Mouse (Mus musculus) E14TG2a.4 (cell line): ENCODE measurements around the gene Drc7.

ENCODE experiments used
- CTCF ChIP-seq: conservative IDR thresholded peaks from 2 replicates; pipeline ENCODE4 v1.5.1; 2014; ENCODE audit warnings: low read length
- NANOG ChIP-seq: IDR thresholded peaks from 2 replicates; pipeline ENCODE4 v1.6.1; 2014; ENCODE audit warnings: borderline replicate concordance, low read length, mixed read lengths

- TF ChIP-seq CTCF (no peak), NANOG (no peak)
These were observed at the start of gene Drc7 for GRCm38 (mm10) chr8:95054927-95055510.
